Comparison of ENCODE assay signal across 18 mouse cellular contexts in genomic region chr10:53537596-53537995, GRCm38 (mm10).
"Had no signal": no experiment of that assay in that cellular context is flagged by ENCODE, and none has a peak within 500 bp of the region (broad histone marks: within the 10 kb centered on the region; RNA-seq: fewer than 3 reads in every experiment).

No protein-coding gene starts in this region.

- H3K9me3 ChIP-seq: limb, embryonic 12.5 days; liver, embryonic 13.5 days; midbrain, embryonic 12.5 days; neural tube, embryonic 13.5 days; stomach, embryonic 15.5 days had no signal

- ATAC-seq: intestine, embryonic 16.5 days had no signal

- H3K4me1 ChIP-seq: limb, embryonic 12.5 days; liver, embryonic 13.5 days; midbrain, embryonic 12.5 days; neural tube, embryonic 13.5 days; stomach, embryonic 15.5 days had no signal

- H3K27ac ChIP-seq: left cerebral cortex, adult 2 months; limb, embryonic 12.5 days; liver, embryonic 13.5 days; midbrain, embryonic 12.5 days; neural tube, embryonic 13.5 days; stomach, embryonic 15.5 days had no signal

- H3K4me2 ChIP-seq: limb, embryonic 12.5 days; liver, embryonic 13.5 days; midbrain, embryonic 12.5 days; neural tube, embryonic 13.5 days; stomach, embryonic 15.5 days had no signal

- H3K9ac ChIP-seq: limb, embryonic 12.5 days; liver, embryonic 13.5 days; midbrain, embryonic 12.5 days; neural tube, embryonic 13.5 days; stomach, embryonic 15.5 days had no signal

- DNase-seq: kidney, adult 18-20 months; kidney, adult 9 months; kidney, postnatal 14 days; kidney, postnatal 4 days; layer of hippocampus, postnatal 36 days; liver, embryonic 13.5 days; lung, adult 2 months; lung, postnatal 14 days; lung, postnatal 4 days; retina, postnatal 1 day; spleen, adult 18-20 months; thymus, postnatal 25 days had no signal

- H3K4me3 ChIP-seq: left cerebral cortex, adult 2 months; limb, embryonic 12.5 days; liver, embryonic 13.5 days; midbrain, embryonic 12.5 days; neural tube, embryonic 13.5 days; stomach, embryonic 15.5 days had no signal

- H3K27me3 ChIP-seq: limb, embryonic 12.5 days; liver, embryonic 13.5 days; midbrain, embryonic 12.5 days; neural tube, embryonic 13.5 days; stomach, embryonic 15.5 days had no signal
